Mouse (Mus musculus) 3T3-L1 (cell line): ENCODE data around the gene Nudt8.
"Not testable (repeated sequence)": the region's sequence is repeated elsewhere in the genome, so short reads cannot be mapped to it uniquely, and the experiment has no call there.

Experiments
- DNase-seq: peaks from one replicate; pipeline ENCODE4 v3.0.0-alpha.2; 2015; ENCODE audit warnings: low read depth, low spot score

Gene Nudt8

DNA sequence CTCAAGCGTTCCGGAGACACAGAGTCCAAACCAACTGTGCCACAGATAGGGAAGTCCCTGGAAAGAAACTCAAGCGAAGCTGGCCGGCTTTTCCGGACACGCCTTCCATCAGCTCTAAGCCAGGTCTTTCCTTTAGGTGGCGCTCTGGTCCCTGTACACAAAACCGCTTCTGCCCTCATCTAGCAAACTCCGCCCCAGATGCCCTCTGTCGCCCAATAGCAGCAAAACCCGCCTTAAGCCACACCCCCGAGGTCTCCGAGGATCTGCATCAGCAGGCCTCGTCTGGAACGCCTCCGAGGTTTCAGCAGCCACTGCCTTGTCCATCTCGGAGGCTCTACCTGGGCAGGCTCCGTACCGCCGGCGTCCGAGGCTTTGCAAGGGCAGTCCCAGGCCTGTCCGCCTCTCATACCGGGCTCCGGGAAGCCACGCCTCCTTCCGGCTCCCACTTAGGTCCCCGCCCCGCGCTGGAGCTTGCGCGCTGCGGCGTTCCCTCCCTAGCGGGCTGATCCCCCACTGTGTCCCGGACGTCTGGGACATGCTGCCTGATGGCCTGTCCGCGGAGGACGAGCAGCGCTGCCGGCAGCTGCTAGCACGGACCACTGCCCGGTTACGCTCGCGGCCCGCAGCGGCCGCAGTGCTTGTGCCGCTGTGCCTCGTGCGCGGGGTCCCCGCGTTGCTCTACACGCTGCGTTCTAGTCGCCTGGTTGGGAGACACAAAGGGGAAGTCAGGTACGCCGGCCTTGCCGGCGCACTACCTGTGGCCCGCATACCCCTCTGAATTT, at the start of gene Nudt8, which contains the start of gene Gm49405:
TSS of gene Nudt8 (plus strand) at position 462 of the 782 bp plus-strand sequence.
TSS of gene Gm49405 (plus strand) at position 508 of the 782 bp plus-strand sequence.
- peak; percentile 100 for DNase-seq

DNA sequence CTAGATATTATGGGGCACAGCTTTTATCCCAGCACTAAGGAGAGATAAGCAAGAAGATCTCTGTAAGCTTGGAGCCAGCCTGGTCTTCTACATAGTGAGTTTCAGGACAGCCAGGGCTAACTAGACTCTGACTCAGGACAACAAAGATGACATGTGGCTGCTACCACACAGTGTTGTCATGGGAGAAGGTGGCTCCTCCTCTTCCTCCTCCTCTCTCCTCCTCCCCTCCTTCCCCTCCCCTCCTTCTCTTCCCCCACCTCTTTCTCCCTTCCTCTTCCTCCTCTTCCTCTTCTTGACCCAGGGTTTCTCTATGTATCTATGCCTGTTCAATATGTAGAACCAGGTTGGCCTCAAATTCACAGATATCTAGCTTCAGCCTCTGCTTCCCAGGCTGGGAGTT, 48.9 kb upstream of the Nudt8 start:
- no peak for DNase-seq

DNA sequence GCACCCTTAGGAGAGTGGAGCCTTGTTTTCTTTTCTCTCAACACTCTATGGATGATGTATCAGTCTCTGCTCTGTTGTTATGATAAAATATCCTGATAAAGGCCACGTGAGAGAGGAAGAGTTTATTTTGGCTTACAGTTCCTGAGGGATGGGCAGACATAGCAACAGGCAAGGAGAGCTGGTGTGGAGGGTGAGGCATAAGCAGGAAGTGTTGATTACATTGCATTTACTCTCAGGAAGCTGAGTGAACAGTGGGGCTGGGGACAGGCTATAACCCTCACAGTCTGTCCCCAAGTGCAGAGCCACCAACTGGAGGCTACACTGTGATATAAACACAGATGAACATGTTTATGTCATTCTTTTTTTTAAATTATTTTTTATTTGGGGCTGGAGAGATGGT, 48.3 kb upstream of the Nudt8 start:
- no peak for DNase-seq

GRCm38 (mm10) chr19:3955033-3955432, 45.3 kb upstream of the Nudt8 start:
- no peak for DNase-seq

GRCm38 (mm10) chr19:3955804-3956203, 44.6 kb upstream of the Nudt8 start:
- DNase-seq: no peak

DNA sequence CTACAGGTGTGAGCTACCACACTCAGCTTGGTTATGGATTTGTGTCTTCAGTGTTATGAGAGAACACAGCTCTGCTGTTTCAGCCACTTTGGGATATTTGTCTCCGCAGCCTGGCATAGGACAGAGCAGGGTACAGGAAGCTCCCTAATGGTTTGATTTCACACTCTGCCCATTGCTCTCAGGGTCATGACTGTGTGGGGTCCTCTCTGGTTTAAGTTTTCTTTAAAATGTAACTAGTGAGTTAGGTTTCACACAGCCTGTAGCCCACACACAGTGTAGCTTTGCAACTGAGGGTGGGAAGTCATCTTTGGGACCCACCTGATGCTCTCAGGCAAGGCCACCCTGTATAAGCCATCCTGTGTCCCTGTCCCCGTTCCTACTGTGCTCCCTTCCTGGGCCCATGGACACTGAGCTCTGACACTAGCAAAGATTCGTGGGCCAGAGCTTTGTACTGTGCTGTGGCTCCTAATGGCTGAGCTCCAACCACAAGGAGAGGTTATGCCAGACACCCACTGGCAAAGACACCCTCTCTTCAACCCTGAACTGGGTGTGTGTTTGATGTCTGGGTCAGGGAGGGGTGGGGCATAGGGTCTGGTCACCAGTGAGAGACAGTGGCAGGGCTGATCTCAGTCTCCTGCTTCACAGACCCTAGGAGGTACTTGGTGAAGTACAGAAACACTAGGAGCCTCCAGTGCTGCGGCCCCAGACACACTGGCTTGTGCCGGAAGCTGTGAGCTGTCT, 42.9 kb upstream of the Nudt8 start:
- not testable (repeated sequence) for DNase-seq

GRCm38 (mm10) chr19:3958470-3958869, 41.9 kb upstream of the Nudt8 start, which contains the start of gene Aldh3b3:
TSS of gene Aldh3b3 (plus strand) at chr19:3958645.
- DNase-seq: no peak

DNA sequence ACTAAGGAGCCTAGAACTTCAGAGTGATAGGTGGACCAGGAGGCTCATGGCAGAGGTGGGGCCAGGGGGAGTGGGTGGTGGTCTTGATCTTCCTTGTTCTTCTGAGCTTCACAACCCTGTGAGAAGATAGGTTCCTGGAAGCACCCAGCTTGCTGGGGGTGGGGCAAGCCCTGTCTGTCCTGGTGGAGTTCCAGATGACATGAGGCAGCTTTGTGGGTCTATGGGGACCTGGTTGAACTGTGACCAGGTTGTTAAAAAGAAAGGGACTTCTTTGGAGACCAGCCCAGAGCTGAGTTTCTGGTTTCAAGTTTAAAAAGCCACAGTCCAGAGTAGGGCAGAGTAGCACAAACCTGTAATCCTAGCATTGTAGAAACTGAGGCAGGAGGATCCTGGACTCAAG, 41.4 kb upstream of the Nudt8 start:
- no peak for DNase-seq

GRCm38 (mm10) chr19:3960211-3960610, 40.2 kb upstream of the Nudt8 start:
- DNase-seq: no peak

GRCm38 (mm10) chr19:3961805-3962204, 38.6 kb upstream of the Nudt8 start:
- not testable (repeated sequence) for DNase-seq

- peak; percentile 40 for DNase-seq
Observed at GRCm38 (mm10) chr19:3962469-3962868, 37.9 kb upstream of the Nudt8 start.

GRCm38 (mm10) chr19:3964030-3964429, 36.4 kb upstream of the Nudt8 start:
- DNase-seq: no peak

GRCm38 (mm10) chr19:3966330-3967075, 33.9 kb upstream of the Nudt8 start:
- no peak for DNase-seq

- no peak for DNase-seq
Observed at GRCm38 (mm10) chr19:3967258-3967657, 33.1 kb upstream of the Nudt8 start.

- DNase-seq: no peak
Observed at GRCm38 (mm10) chr19:3972229-3972628, 28.2 kb upstream of the Nudt8 start, which contains the start of gene Aldh3b2. TSS of gene Aldh3b2 (plus strand) at chr19:3972328.

GRCm38 (mm10) chr19:3974608-3975007, 25.8 kb upstream of the Nudt8 start:
- DNase-seq: not testable (repeated sequence)

DNA sequence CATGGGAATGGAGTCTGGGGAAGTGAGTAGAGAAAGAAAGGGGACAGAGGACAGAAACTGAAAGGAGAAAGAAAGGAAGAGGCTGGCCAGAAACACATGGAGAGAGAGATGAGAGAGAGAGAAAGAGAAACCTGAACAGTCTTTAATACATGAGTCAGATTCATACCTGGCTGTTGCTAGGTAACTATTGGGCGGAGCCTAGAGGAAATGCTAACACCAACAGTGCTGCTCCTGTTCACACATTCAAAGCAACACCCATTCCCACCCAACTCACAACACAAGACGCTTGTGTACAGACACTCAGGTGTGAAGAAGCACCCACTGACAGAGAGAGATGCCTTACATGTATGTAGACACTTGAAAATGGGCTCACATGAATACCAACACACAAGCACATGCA, 24.5 kb upstream of the Nudt8 start:
- DNase-seq: no peak

- peak; percentile 95 for DNase-seq
Observed at GRCm38 (mm10) chr19:3980309-3980708, 20.1 kb upstream of the Nudt8 start.

DNA sequence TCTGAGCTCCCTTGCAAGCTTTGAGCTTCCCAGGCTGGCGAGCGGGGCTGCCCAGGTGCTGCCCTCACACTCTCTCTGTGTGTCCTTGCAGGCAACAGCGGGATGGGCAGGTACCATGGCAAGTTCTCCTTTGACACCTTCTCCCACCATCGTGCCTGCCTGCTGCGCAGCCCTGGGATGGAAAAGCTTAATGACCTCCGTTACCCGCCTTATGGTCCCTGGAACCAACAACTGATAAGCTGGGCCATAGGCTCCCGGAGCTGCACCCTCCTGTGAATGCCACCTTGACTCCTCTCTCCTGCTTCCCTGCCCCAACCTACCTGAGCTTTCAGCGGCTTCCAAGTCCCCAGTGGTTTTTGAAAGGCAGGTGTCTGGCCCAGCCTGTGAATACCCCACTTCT, 19.5 kb upstream of the Nudt8 start:
- DNase-seq: no peak

GRCm38 (mm10) chr19:3983527-3984200, 16.7 kb upstream of the Nudt8 start:
- DNase-seq: no peak

- no peak for DNase-seq
Observed at GRCm38 (mm10) chr19:3985261-3985681, 15.1 kb upstream of the Nudt8 start.
